Mouse (Mus musculus) left cerebral cortex, postnatal 4 days (tissue): ENCODE results near the gene Rcor1. TPM values are rescaled to one million over a fixed set of nuclear protein-coding genes. Genes with fewer than 3 reads are reported as not detected.
"Not testable (repeated sequence)": the region's sequence is repeated elsewhere in the genome, so short reads cannot be mapped to it uniquely, and the experiment has no call there.

Experiments used
- DNase-seq: peaks from one replicate; pipeline ENCODE4 v3.0.0-alpha.2; 2022
- intact Hi-C: fragments of 180-260 bp; cut with DNase I; formaldehyde crosslinking; loops from one replicate; pipeline ENCODE4 v1.15.1; 2025
- total RNA-seq, 2 experiments: library from RNA; stranded (reverse); gene quantifications; 2 replicates each; pipeline ENCODE4 v1.2.3; 2021

Rcor1 gene
- total RNA-seq, 2 experiments from 2014 or later = 21.9 to 24.7 TPM

- DNase-seq = no peak
- intact Hi-C loops = no loop called here
These were observed 24.2 kb downstream of the Rcor1 start for GRCm38 (mm10) chr12:111063361-111063760.

- DNase-seq = no peak
- intact Hi-C loops = no loop called here
These were observed 25.1 kb downstream of the Rcor1 start for GRCm38 (mm10) chr12:111064220-111064619.

GRCm38 (mm10) chr12:111065330-111065729, 26.2 kb downstream of the Rcor1 start:
- DNase-seq = no peak

DNA sequence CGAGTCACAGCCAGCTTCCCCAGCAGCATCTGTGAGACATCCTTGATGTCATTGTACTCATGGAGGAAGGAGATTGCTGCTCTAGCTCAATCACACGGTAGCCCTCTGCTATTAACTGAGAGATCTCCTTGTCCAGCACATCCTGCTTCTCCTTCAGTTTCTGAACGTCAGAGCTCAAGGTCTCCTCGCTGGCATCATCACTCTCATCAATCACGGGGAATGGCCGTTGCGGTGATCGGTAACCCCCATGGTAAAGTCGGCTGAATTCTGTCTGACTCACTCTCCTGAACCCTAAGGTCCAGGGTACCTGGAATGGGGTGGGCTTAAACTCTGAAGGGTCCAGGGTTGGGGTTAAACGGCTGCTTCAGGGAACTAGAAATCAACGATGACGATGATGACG, 28.7 kb downstream of the Rcor1 start:
- intact Hi-C loops = no loop called here
- no peak for DNase-seq

More at GRCm38 (mm10) chr12:111065330-111065729, 26.2 kb downstream of the Rcor1 start:
- intact Hi-C loops = no loop called here

GRCm38 (mm10) chr12:111069299-111069698, 30.1 kb downstream of the Rcor1 start:
- intact Hi-C loops = not testable (repeated sequence)

DNA sequence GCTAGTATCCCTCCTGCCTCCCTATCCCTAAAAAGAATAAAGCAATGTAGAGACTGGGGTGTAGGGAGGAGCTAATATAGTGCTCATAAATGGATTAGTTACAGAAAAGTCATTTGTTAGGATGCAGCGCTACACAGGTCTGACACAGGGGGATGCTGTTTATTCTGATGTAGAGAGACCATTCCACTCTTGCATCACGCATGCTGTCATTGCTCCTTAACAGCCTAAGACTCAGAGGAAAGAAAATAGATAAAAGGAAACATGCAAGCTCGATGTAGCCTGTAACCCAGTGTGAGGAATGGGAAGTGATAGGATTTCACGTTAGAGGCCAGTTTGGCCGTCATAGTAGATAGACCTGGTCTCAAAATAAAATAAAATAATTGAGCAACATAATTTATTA, 31.9 kb downstream of the Rcor1 start:
- no peak for DNase-seq
- intact Hi-C loops = no loop called here

More at GRCm38 (mm10) chr12:111069299-111069698, 30.1 kb downstream of the Rcor1 start:
- not testable (repeated sequence) for DNase-seq

DNA sequence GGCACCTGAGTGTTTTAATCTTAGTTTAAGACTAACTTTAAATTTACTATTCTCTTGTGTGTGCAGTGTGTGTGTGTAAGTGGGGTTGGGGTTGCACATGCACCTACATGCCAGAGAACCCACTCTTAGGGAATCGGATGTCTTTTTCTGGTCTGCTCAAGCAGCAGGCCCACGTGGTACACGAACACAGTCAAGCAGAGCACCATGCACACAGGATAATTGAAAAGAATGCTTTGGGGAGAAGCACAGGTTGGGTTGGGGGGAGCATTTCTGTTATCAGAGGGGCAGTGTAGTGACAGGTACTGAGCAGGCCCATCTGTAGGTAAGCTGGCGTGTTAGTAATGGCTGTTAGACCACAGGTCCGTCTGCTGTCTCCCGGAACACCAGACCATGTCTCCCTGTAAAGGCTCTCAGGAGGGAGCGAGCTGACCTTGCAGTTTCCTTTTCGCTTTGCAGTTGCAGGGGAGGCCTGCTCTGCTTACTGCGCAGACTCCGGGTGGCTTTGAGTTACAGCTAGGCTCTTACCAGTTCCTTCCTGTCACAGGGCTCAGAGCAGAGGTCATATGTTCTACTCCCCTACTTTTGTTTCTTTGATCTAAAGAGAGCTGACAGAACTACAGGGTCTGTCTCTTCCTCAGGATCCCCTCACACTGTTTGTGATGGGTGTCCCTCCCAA, 32.5 kb downstream of the Rcor1 start:
- intact Hi-C loops = no loop called here
- DNase-seq = no peak

- DNase-seq = no peak
These were observed 37.3 kb downstream of the Rcor1 start for GRCm38 (mm10) chr12:111076385-111076965.

GRCm38 (mm10) chr12:111085579-111085978, 46.4 kb downstream of the Rcor1 start:
- intact Hi-C loops = loop anchor here (10.0 kb wide), 1 partner anchor 79 kb away; the partner anchor contains the start of gene Traf3
- no peak for DNase-seq

More at GRCm38 (mm10) chr12:111076385-111076965, 37.3 kb downstream of the Rcor1 start:
- intact Hi-C loops = no loop called here

GRCm38 (mm10) chr12:111087066-111087465, 47.9 kb downstream of the Rcor1 start:
- no peak for DNase-seq
- intact Hi-C loops = loop anchor here (10.0 kb wide), 1 partner anchor 78 kb away; the partner anchor contains the start of gene Traf3

DNA sequence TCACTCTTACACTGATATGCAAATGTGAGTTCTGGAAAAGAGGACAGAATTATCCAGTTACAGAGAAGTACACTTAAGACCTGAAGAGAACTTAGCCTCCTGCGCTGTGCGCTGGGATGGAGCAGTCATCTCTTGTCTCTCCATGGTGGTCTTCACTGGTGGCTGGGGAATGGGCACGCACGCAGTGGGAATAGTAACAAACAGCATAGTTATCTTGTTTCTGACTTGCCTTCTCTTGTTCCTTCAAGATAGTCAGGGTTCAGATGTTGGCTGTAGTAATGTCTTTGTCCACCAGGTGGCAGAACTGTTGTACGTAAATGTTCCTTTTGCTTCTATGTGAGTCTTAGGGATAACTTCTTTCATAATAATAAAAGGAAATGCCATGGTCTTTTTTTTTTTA, 49.0 kb downstream of the Rcor1 start:
- intact Hi-C loops = loop anchor here (10.0 kb wide), 1 partner anchor 77 kb away; the partner anchor contains the start of gene Traf3
- DNase-seq = peak; percentile 68

- intact Hi-C loops = loop anchor here (10.0 kb wide), 1 partner anchor 76 kb away; the partner anchor contains the start of gene Traf3
- DNase-seq = no peak
These were observed 49.6 kb downstream of the Rcor1 start for GRCm38 (mm10) chr12:111088731-111089141.

- no peak for DNase-seq
- intact Hi-C loops = loop anchor here (10.0 kb wide), 1 partner anchor 76 kb away; the partner anchor contains the start of gene Traf3
These were observed 50.0 kb downstream of the Rcor1 start for GRCm38 (mm10) chr12:111089145-111089544.

GRCm38 (mm10) chr12:111090801-111091200, 51.6 kb downstream of the Rcor1 start:
- DNase-seq = no peak
- intact Hi-C loops = no loop called here

DNA sequence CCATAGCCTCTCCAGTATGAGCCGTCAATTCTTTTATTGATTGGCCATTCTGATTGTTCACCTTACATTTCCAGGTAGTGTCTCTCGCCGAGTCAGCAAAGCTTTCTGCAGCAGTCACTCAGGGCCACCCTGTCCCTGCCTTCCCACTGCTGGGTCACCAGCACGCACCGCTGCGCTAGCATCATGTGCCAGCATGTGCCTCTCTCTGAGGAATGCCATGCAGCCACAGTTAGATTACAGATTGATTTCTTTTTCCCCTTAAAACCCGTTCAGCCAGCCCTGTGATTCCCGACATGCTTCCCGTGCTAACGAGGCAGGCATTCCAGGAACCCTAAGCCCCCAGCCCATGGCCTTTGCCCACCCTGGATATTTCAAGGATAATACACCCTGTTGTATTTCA, 52.8 kb downstream of the Rcor1 start:
- intact Hi-C loops = no loop called here
- no peak for DNase-seq

- no peak for DNase-seq
- intact Hi-C loops = no loop called here
These were observed 54.9 kb downstream of the Rcor1 start for GRCm38 (mm10) chr12:111094073-111094472.

- no peak for DNase-seq
- intact Hi-C loops = no loop called here
These were observed 55.9 kb downstream of the Rcor1 start for GRCm38 (mm10) chr12:111095086-111095485.

- intact Hi-C loops = no loop called here
- no peak for DNase-seq
These were observed 57.1 kb downstream of the Rcor1 start for GRCm38 (mm10) chr12:111096249-111096648.

GRCm38 (mm10) chr12:111097036-111097435, 57.9 kb downstream of the Rcor1 start:
- DNase-seq = no peak
- intact Hi-C loops = no loop called here

DNA sequence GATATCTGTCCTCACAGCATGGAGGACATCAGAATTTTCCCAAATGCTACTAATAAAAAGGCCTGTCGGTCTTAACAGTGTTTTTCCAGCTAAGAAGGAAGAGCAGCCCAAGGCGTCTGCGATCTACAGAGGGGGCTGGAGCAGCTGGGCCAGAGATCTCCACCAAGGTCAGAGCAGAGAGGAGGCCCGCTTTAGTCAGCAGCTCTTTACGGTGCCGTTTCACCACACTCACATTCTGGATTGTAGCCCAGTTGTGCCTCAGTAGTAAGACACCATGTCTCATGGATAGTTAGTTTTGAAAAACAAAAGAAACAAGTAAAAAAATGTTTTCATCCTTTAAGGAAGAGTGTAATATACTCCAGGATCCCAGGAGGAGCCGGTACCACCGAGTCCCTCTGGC, 72.0 kb downstream of the Rcor1 start:
- DNase-seq = no peak
- intact Hi-C loops = no loop called here

DNA sequence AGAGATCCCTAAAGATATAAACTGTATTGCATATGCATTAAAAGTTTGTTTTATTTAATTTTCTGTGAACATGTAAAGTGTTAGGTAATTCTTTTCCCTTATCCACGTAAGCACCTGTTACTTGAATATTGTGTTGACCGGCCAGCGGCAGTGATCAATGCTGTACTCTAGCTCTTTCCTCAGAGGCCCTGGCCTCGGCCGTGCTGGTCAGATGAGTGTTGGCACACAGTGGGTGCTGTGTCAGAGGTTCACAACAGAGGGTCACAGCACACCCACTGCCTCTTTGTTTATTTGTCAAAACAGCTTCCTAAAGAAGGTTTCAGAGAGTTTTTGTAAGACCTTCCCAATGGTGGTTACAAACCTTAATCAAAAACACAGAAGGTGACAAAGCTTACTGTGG, 75.4 kb downstream of the Rcor1 start:
- intact Hi-C loops = no loop called here
- DNase-seq = no peak

DNA sequence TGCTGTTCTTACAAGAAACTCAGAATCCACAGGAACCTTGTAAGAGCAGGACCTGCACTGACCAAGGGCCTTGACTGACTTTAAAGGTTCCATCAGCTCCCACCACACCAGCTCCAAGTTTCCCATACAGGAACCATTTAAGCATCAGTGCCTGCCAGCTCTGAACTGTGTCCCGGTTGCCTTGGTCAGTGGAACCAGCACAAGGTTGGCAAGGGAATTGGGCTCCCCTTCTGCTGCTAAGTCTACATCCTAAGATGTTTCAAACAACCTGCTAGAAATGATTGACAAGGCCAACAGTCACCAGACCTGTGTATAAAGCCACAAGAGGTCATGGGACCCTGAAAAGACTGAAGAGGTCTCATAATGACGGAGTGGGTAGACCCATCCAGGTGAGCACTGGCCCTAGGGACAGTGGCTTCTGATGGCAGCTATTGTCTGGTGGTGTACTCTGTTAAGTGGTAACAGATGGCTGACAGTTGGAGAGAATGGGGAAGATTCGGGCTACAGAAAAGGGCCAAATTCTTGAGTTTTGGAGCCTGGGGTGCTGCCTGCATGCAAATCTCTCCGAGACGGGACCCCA, 80.4 kb downstream of the Rcor1 start:
- intact Hi-C loops = no loop called here

More for the DNA sequence above, 80.4 kb downstream of the Rcor1 start:
- no peak for DNase-seq
